Mouse (Mus musculus): ENCODE measurements around the gene Rcn3.
"Not testable (repeated sequence)": the region's sequence is repeated elsewhere in the genome, so short reads cannot be mapped to it uniquely, and the experiment has no call there.

DNA sequence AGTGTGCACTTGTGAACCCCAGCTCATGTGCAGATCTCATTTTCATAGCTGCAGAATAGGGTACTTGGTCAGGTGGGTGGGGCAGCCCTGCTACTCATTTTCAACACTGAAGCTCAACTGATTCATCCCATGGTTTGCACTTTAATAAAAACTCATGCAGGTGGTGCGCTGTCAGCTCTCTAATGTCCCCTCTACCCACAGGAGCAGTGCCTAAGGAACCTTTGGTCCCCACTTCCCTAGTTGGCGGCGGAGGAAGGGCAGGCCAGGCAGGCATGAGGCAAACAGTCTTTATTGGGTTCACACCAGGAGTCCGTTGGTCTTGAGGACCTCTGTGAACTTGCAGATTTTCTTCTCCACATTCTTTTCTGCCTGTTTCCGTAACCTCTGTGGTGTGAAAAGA, 33.6 kb upstream of the Rcn3 start:
- not testable (repeated sequence) for TF ChIP-seq CTCF, EP300 (IDR thresholded peaks at IDR 0.05; ENCODE audit: low read depth)
